Mouse (Mus musculus) forebrain, embryonic 14.5 days (tissue): ENCODE measurements around the gene Cercam. TPM values are rescaled to one million over a fixed set of nuclear protein-coding genes. Genes with fewer than 3 reads are reported as not detected.

Source experiments
- ATAC-seq: fragments of 200-750 bp; cut with Nextera tagmentation; 2 replicates; pipeline ENCODE4 v1.8.0; 2017; ENCODE audit warnings: mild to moderate bottlenecking, moderate library complexity
- DNase-seq: peaks from one replicate; pipeline ENCODE4 v3.0.0-alpha.2; 2015; ENCODE audit warnings: low spot score
- H3K27ac ChIP-seq: fragments of 300-500 bp; sonication (generic); 2 replicates; pipeline ENCODE4 v1.5.1; 2014; ENCODE audit warnings: low read depth, mild to moderate bottlenecking, control low read depth, low read length, moderate library complexity
- H3K27me3 ChIP-seq: fragments of 300-500 bp; sonication (generic); replicated peaks from 2 replicates; pipeline ENCODE4 v1.6.1; 2014; ENCODE audit warnings: low read length, control low read depth, mixed read lengths; ENCODE audit not compliant: control insufficient read depth, insufficient read depth
- H3K36me3 ChIP-seq: fragments of 300-500 bp; sonication (generic); 2 replicates; pipeline ENCODE4 v1.6.1; 2014; ENCODE audit warnings: low read length, control low read depth; ENCODE audit not compliant: control insufficient read depth, insufficient read depth
- H3K4me1 ChIP-seq: fragments of 300-500 bp; sonication (generic); 2 replicates; pipeline ENCODE4 v1.6.1; 2014; ENCODE audit warnings: antibody characterized with exemption, low read length, control low read depth; ENCODE audit not compliant: control insufficient read depth, insufficient read depth
- H3K4me2 ChIP-seq: fragments of 300-500 bp; sonication (generic); 2 replicates; pipeline ENCODE4 v1.6.1; 2014; ENCODE audit warnings: mild to moderate bottlenecking, control low read depth, low read length
- H3K4me3 ChIP-seq: fragments of 300-500 bp; sonication (generic); 2 replicates; pipeline ENCODE4 v1.5.1; 2014; ENCODE audit warnings: low read depth, low read length, control low read depth
- H3K9ac ChIP-seq: fragments of 300-500 bp; sonication (generic); 2 replicates; pipeline ENCODE4 v1.6.1; 2014; ENCODE audit warnings: mild to moderate bottlenecking, low read length, control low read depth, moderate library complexity
- H3K9me3 ChIP-seq: fragments of 300-500 bp; sonication (generic); replicated peaks from 2 replicates; pipeline ENCODE4 v1.6.1; 2016; ENCODE audit warnings: low read length, control low read depth, mixed read lengths; ENCODE audit not compliant: control insufficient read depth
- WGBS: fragments of 180-500 bp; shearing (Covaris S2); extraction: QIAGEN DNeasy Blood & Tissue Kit; methylation state at CpG from one replicate; pipeline ENCODE4 v1.1.7; 2014; 5-methylcytosine and 5-hydroxymethylcytosine counted together
- polyA plus RNA-seq: library from polyadenylated mRNA; unstranded; fragments of >200 nt; fragmentation: Nextera tagmentation; extraction: Ambion mirVana; gene quantifications from 2 replicates; pipeline ENCODE4 v1.2.1, GENCODE M21; 2014

Cercam gene
- polyA plus RNA-seq = 3.1 and 3.9 TPM in 2 replicates

- DNase-seq = peak; percentile 92
- Histone ChIP-seq H3K27ac (peak within 1 kb of the TSS; percentile 57; the same call in 1 of the 2 replicates), H3K4me1 (peaks cover 3% of the 10 kb centered on the region; the same call in 1 of the 2 replicates), H3K9ac (peak within 1 kb of the TSS; percentile 65), H3K36me3 (no peaks in the 10 kb centered on the region), H3K27me3 (0 out of 2 replicates have a peak, but pooled peaks cover 3% of the 10 kb centered on the region), H3K4me3 (peak within 1 kb of the TSS; percentile 39), H3K4me2 (peak within 1 kb of the TSS; percentile 81), H3K9me3 (no peaks in the 10 kb centered on the region)
- ATAC-seq = peak; percentile 92
- WGBS = under 1% methylated on average over 41 of the region's 44 CpGs
Measured at GRCm38 (mm10) chr2:29868949-29869645, at the start of gene Cercam. Gene Cercam, plus strand, starts transcription at chr2:29869164.

- Histone ChIP-seq H3K27ac (peak overlapping the region; percentile 88; the same call in 1 of the 2 replicates), H3K36me3 (peaks cover 24% of the 10 kb centered on the region), H3K9me3 (no peaks in the 10 kb centered on the region), H3K9ac (peak overlapping the region; percentile 58; the same call in 1 of the 2 replicates), H3K4me2 (peak overlapping the region; percentile 59), H3K27me3 (no peaks in the 10 kb centered on the region), H3K4me3 (no peak overlapping the region; the same call in 1 of the 2 replicates), H3K4me1 (peaks cover 8% of the 10 kb centered on the region; the same call in 1 of the 2 replicates)
- DNase-seq = no peak
- WGBS = 12% methylated on average over 2 of the region's 2 CpGs
- ATAC-seq = no peak
Measured at GRCm38 (mm10) chr2:29819363-29819762, 49.6 kb upstream of the Cercam start.

- H3K9me3 ChIP-seq = no peaks in the 10 kb centered on the region
- H3K27me3 ChIP-seq = no peaks in the 10 kb centered on the region
- H3K4me2 ChIP-seq = peak within 1 kb of the TSS; percentile 59
- peak; percentile 93 for DNase-seq
- peak within 1 kb of the TSS; percentile 58 for H3K9ac ChIP-seq
- H3K36me3 ChIP-seq = peaks cover 15% of the 10 kb centered on the region
- H3K27ac ChIP-seq = peak within 1 kb of the TSS; percentile 88
- ATAC-seq = peak; percentile 76
- 0% methylated on average over 34 of the region's 35 CpGs for WGBS
- H3K4me3 ChIP-seq = peak within 1 kb of the TSS; percentile 33
- peaks cover 8% of the 10 kb centered on the region; the same call in 1 of the 2 replicates for H3K4me1 ChIP-seq
Measured at GRCm38 (mm10) chr2:29820025-29820817, 48.7 kb upstream of the Cercam start, which contains the start of gene Urm1. Gene Urm1, plus strand, starts transcription at chr2:29820075.

GRCm38 (mm10) chr2:29826318-29826925, 42.5 kb upstream of the Cercam start:
- Histone ChIP-seq H3K4me2 (peak overlapping the region; percentile 82), H3K9me3 (no peaks in the 10 kb centered on the region), H3K4me3 (peak overlapping the region; percentile 93), H3K4me1 (peaks cover 8% of the 10 kb centered on the region), H3K27ac (peak overlapping the region; percentile 88), H3K36me3 (0 out of 2 replicates have a peak, but pooled peaks cover 1% of the 10 kb centered on the region), H3K9ac (peak overlapping the region; percentile 73), H3K27me3 (no peaks in the 10 kb centered on the region)
- DNase-seq = no peak
- WGBS = 17% methylated on average over 11 of the region's 11 CpGs
- 0 out of 2 replicates have a peak, but pooled peaks have one; percentile 3 for ATAC-seq

- ATAC-seq = peak; percentile 98
- Histone ChIP-seq H3K9me3 (no peaks in the 10 kb centered on the region), H3K27me3 (no peaks in the 10 kb centered on the region), H3K36me3 (0 out of 2 replicates have a peak, but pooled peaks cover 2% of the 10 kb centered on the region), H3K4me3 (peak overlapping the region; percentile 93), H3K4me1 (peaks cover 8% of the 10 kb centered on the region), H3K9ac (peak overlapping the region; percentile 73), H3K4me2 (peak overlapping the region; percentile 82), H3K27ac (peak overlapping the region; percentile 88)
- 0% methylated on average over 48 of the region's 48 CpGs for WGBS
- peak; percentile 99 for DNase-seq
Measured at GRCm38 (mm10) chr2:29826926-29827708, 41.8 kb upstream of the Cercam start.

- Histone ChIP-seq H3K36me3 (peaks cover 4% of the 10 kb centered on the region), H3K4me2 (peak overlapping the region; percentile 82), H3K4me1 (peaks cover 8% of the 10 kb centered on the region), H3K27me3 (no peaks in the 10 kb centered on the region), H3K27ac (no peak overlapping the region), H3K9ac (peak overlapping the region; percentile 72), H3K4me3 (peak overlapping the region; percentile 93), H3K9me3 (no peaks in the 10 kb centered on the region)
- DNase-seq (no peak), ATAC-seq (no peak)
- 5% methylated on average over 12 of the region's 12 CpGs for WGBS
Measured at GRCm38 (mm10) chr2:29827709-29828024, 41.3 kb upstream of the Cercam start.

- no peak overlapping the region for H3K4me2 ChIP-seq
- ATAC-seq (no peak), DNase-seq (no peak)
- H3K27ac ChIP-seq = no peak overlapping the region
- no peak overlapping the region for H3K4me3 ChIP-seq
- no peak overlapping the region for H3K9ac ChIP-seq
- WGBS = 87% methylated on average over 4 of the region's 4 CpGs
- no peaks in the 10 kb centered on the region for H3K9me3 ChIP-seq
- peaks cover 11% of the 10 kb centered on the region for H3K36me3 ChIP-seq
- H3K4me1 ChIP-seq = peaks cover 8% of the 10 kb centered on the region
- no peaks in the 10 kb centered on the region for H3K27me3 ChIP-seq
Measured at GRCm38 (mm10) chr2:29831106-29831505, 37.9 kb upstream of the Cercam start.

GRCm38 (mm10) chr2:29833796-29834195, 35.2 kb upstream of the Cercam start:
- Histone ChIP-seq H3K4me3 (no peak overlapping the region), H3K9ac (no peak overlapping the region), H3K4me2 (no peak overlapping the region), H3K9me3 (no peaks in the 10 kb centered on the region), H3K36me3 (peaks cover 19% of the 10 kb centered on the region), H3K27me3 (no peaks in the 10 kb centered on the region), H3K4me1 (no peaks in the 10 kb centered on the region), H3K27ac (no peak overlapping the region)
- WGBS = 92% methylated on average over 5 of the region's 5 CpGs
- ATAC-seq (no peak), DNase-seq (no peak)
